Mouse (Mus musculus) bone marrow macrophage, adult 2 months (primary cell): ENCODE data around the gene Cntn2.

Experiments used
- CTCF ChIP-seq: IDR thresholded peaks from 2 replicates; pipeline ENCODE4 v1.5.1; 2012; ENCODE audit warnings: low read depth, mild to moderate bottlenecking, low read length, moderate library complexity
- POLR2A ChIP-seq: IDR thresholded peaks from 2 replicates; pipeline ENCODE4 v1.6.1; 2012; ENCODE audit warnings: mild to moderate bottlenecking, low read depth, low read length, borderline replicate concordance

GRCm38 (mm10) chr1:132581845-132582839 is 39.1 kb upstream of the Cntn2 start:
- TF ChIP-seq CTCF: no peak
- TF ChIP-seq POLR2A: no peak
